Comparison of ENCODE assay signal across 8 mouse cellular contexts in the genomic region with DNA sequence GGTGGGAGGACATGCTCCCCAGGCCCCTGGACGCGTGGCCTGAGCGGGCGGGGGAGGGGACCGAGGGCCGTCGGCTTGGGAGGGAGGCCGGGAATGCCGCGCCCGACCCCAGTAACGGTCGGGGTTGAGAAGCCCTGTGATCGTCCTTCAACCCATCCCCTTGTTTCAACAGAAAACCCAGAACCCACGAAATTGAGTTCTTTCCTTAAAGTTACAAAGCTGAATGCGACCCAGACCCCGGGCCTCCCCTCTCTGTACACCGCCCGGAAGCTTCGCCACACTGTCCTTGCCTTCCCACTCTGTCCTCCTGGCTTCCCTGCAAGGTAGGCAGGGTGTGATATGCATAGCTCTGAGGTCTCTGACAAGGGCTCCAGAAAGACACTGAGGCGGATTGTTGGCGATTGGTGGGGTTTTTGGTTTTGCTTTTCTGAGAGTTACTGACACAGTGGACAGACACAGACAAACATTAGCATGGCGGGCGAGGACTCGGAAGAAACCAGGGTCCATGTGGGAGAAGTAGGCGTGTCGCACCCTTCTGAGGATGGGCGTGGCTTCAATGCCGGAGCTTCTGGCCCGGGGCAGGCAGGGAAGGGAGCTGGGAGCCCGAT. TPM values are rescaled to one million over a fixed set of nuclear protein-coding genes. Genes with fewer than 3 reads are reported as not detected.
DNase-seq lines count a peak whose midpoint lies in the region; ATAC-seq and TF ChIP-seq lines count a peak whose summit lies in the region.

No protein-coding gene starts in this region.

- H3K36me3 ChIP-seq in G1E (replicated peaks): peaks cover 51% of the 10 kb centered on the region
- H3K36me3 ChIP-seq in forebrain, postnatal 0 days (ENCODE audit: insufficient read depth): no peaks in the 10 kb centered on the region
- H3K36me3 ChIP-seq in lung, embryonic 15.5 days: peaks cover 5% of the 10 kb centered on the region; the same call in 1 of the 2 replicates

- H3K4me1 ChIP-seq in G1E (ENCODE audit: insufficient read depth, low read depth, low read length): peaks cover 69% of the 10 kb centered on the region
- H3K4me1 ChIP-seq in forebrain, postnatal 0 days (ENCODE audit: insufficient read depth): peaks cover 16% of the 10 kb centered on the region; the same call in 1 of the 2 replicates
- peaks cover 27% of the 10 kb centered on the region for H3K4me1 ChIP-seq in lung, embryonic 15.5 days
- H3K4me1 ChIP-seq in olfactory bulb, adult 2 months (ENCODE audit: control insufficient read depth, insufficient read depth, low read length): peaks cover 18% of the 10 kb centered on the region

- no peak for TF ChIP-seq CTCF in G1E (IDR thresholded peaks at IDR 0.05; ENCODE audit: low read depth, low read length)
- no peak for TF ChIP-seq CTCF in forebrain, postnatal 0 days (IDR thresholded peaks at IDR 0.05; ENCODE audit: low read depth)
- TF ChIP-seq CTCF in olfactory bulb, adult 2 months (IDR thresholded peaks at IDR 0.05; ENCODE audit: insufficient read depth, low read depth, low read length): no peak

- peak overlapping the region; percentile 98 for H3K27ac ChIP-seq in forebrain, postnatal 0 days (ENCODE audit: low read depth, low read length)
- H3K27ac ChIP-seq in lung, embryonic 15.5 days: peak overlapping the region; percentile 98
- peak overlapping the region; percentile 96 for H3K27ac ChIP-seq in olfactory bulb, adult 2 months (ENCODE audit: insufficient read depth, low read depth, low read length)

- H3K4me2 ChIP-seq in forebrain, postnatal 0 days (ENCODE audit: low read depth): peak overlapping the region; percentile 71
- peak overlapping the region; percentile 90 for H3K4me2 ChIP-seq in lung, embryonic 15.5 days

- H3K9ac ChIP-seq in forebrain, postnatal 0 days: peak overlapping the region; percentile 91
- H3K9ac ChIP-seq in lung, embryonic 15.5 days: peak overlapping the region; percentile 98

- H3K4me3 ChIP-seq in G1E (ENCODE audit: low read depth, low read length): peak overlapping the region; percentile 93
- H3K4me3 ChIP-seq in forebrain, postnatal 0 days (ENCODE audit: low read depth, low read length): peak overlapping the region; percentile 93
- peak overlapping the region; percentile 96 for H3K4me3 ChIP-seq in lung, embryonic 15.5 days
- peak overlapping the region; percentile 89 for H3K4me3 ChIP-seq in olfactory bulb, adult 2 months (ENCODE audit: insufficient read depth, low read depth, low read length)

- under 1% methylated on average over 31 of the region's 31 CpGs for WGBS in forebrain, postnatal 0 days
- WGBS in lung, embryonic 15.5 days: under 1% methylated on average over 31 of the region's 31 CpGs
- WGBS in olfactory bulb, adult 2 months: under 1% methylated on average over 31 of the region's 31 CpGs

- no peaks in the 10 kb centered on the region for H3K27me3 ChIP-seq in G1E (ENCODE audit: insufficient read depth, low read length)
- no peaks in the 10 kb centered on the region for H3K27me3 ChIP-seq in forebrain, postnatal 0 days (ENCODE audit: insufficient read depth, low read length)
- no peaks in the 10 kb centered on the region for H3K27me3 ChIP-seq in lung, embryonic 15.5 days

- H3K9me3 ChIP-seq in G1E (replicated peaks): no peaks in the 10 kb centered on the region
- H3K9me3 ChIP-seq in forebrain, postnatal 0 days (ENCODE audit: low read length): no peaks in the 10 kb centered on the region
- H3K9me3 ChIP-seq in lung, embryonic 15.5 days: no peaks in the 10 kb centered on the region

- peak; percentile 86 for DNase-seq in G1E (ENCODE audit: low spot score)
- peak; percentile 73 to 80 for DNase-seq in cerebellum, adult 18-20 months
- DNase-seq in forebrain, postnatal 0 days: peak; percentile 82
- peak; percentile 62 for DNase-seq in layer of hippocampus, adult 9-10 months (ENCODE audit: low spot score)
- peak; percentile 59 to 76 for DNase-seq in thymus, adult 18-20 months

- ATAC-seq in G1E (ENCODE audit: extremely low read depth, insufficient number of reproducible peaks, low FRiP score, poor library complexity, severe bottlenecking): peak; percentile 62
- peak; percentile 59 for ATAC-seq in forebrain, postnatal 0 days
- ATAC-seq in hematopoietic stem cell, adult 5-6 weeks (replicated peaks in 1 of 2; ENCODE audit: insufficient read depth in 1 of 2, low FRiP score in 2 of 2, low TSS enrichment in 1 of 2, low read depth in 1 of 2, poor library complexity in 2 of 2, severe bottlenecking in 2 of 2): peak; percentile 69 to 73
- peak; percentile 79 for ATAC-seq in lung, embryonic 15.5 days (ENCODE audit: borderline replicate concordance, extremely low read depth, low FRiP score, low TSS enrichment)

- peak; percentile 13; the same call in 1 of the 2 replicates for TF ChIP-seq POLR2A in olfactory bulb, adult 2 months (IDR thresholded peaks at IDR 0.05; ENCODE audit: insufficient read depth, low read depth, low read length)

RNA-seq across cellular contexts. Expression of a gene that starts 0.6 kb away (rescaled TPM):
- 454 and 476 TPM in 2 replicates for total RNA-seq in G1E (2014; fragmentation: Nextera tagmentation)
- total RNA-seq in G1E (2017): 527 and 560 TPM in 2 replicates
- 1,012 and 1,154 TPM in 2 replicates for polyA plus RNA-seq in G1E (2012)
- total RNA-seq in forebrain, postnatal 0 days (2014; rRNA removed): 271 and 355 TPM in 2 replicates
- 362 and 390 TPM in 2 replicates for polyA plus RNA-seq in forebrain, postnatal 0 days (2015; fragmentation: Nextera tagmentation; extraction: Ambion mirVana)
- 658 and 663 TPM in 2 replicates for total RNA-seq in hematopoietic stem cell, adult 5-6 weeks (2017)
- polyA plus RNA-seq in lung, embryonic 15.5 days (2015; fragmentation: Nextera tagmentation; extraction: Ambion mirVana): 778 and 796 TPM in 2 replicates
- 1,053 and 1,293 TPM in 2 replicates for polyA plus RNA-seq in olfactory bulb, adult 2 months (2012; ENCODE audit: insufficient read depth, insufficient read length, low replicate concordance, missing spikeins)

RNA-seq across cellular contexts. Expression of a gene that starts 1.0 kb away (rescaled TPM):
- total RNA-seq in G1E (2014; fragmentation: Nextera tagmentation): 9.7 and 10.9 TPM in 2 replicates
- total RNA-seq in G1E (2017): 19.4 and 21.1 TPM in 2 replicates
- 37.2 and 42.8 TPM in 2 replicates for polyA plus RNA-seq in G1E (2012)
- 31.0 and 34.5 TPM in 2 replicates for total RNA-seq in forebrain, postnatal 0 days (2014; rRNA removed)
- 33.3 and 36.6 TPM in 2 replicates for polyA plus RNA-seq in forebrain, postnatal 0 days (2015; fragmentation: Nextera tagmentation; extraction: Ambion mirVana)
- 18.3 and 31.9 TPM in 2 replicates for total RNA-seq in hematopoietic stem cell, adult 5-6 weeks (2017)
- 26.3 and 31.2 TPM in 2 replicates for polyA plus RNA-seq in lung, embryonic 15.5 days (2015; fragmentation: Nextera tagmentation; extraction: Ambion mirVana)
- polyA plus RNA-seq in olfactory bulb, adult 2 months (2012; ENCODE audit: insufficient read depth, insufficient read length, low replicate concordance, missing spikeins): not detected in 2 replicates

RNA-seq across cellular contexts. Expression of a gene that starts 34.6 kb away (rescaled TPM):
- 29.4 and 32.1 TPM in 2 replicates for total RNA-seq in G1E (2014; fragmentation: Nextera tagmentation)
- total RNA-seq in G1E (2017): 18.2 and 22.1 TPM in 2 replicates
- polyA plus RNA-seq in G1E (2012): 103 and 113 TPM in 2 replicates
- total RNA-seq in forebrain, postnatal 0 days (2014; rRNA removed): 25.9 and 30.7 TPM in 2 replicates
- polyA plus RNA-seq in forebrain, postnatal 0 days (2015; fragmentation: Nextera tagmentation; extraction: Ambion mirVana): 18.7 and 23.3 TPM in 2 replicates
- total RNA-seq in hematopoietic stem cell, adult 5-6 weeks (2017): 1.2 and 1.7 TPM in 2 replicates
- polyA plus RNA-seq in lung, embryonic 15.5 days (2015; fragmentation: Nextera tagmentation; extraction: Ambion mirVana): 27.1 and 29.1 TPM in 2 replicates
- not detected in 2 replicates for polyA plus RNA-seq in olfactory bulb, adult 2 months (2012; ENCODE audit: insufficient read depth, insufficient read length, low replicate concordance, missing spikeins)

RNA-seq across cellular contexts. Expression of a gene that starts 41.8 kb away (rescaled TPM):
- total RNA-seq in G1E (2014; fragmentation: Nextera tagmentation): not detected in 2 replicates
- total RNA-seq in G1E (2017): 0.55 TPM in 1 of 2 replicates, not detected in the other
- polyA plus RNA-seq in G1E (2012): 0.37 and 0.47 TPM in 2 replicates
- total RNA-seq in forebrain, postnatal 0 days (2014; rRNA removed): 2.3 and 6.8 TPM in 2 replicates
- polyA plus RNA-seq in forebrain, postnatal 0 days (2015; fragmentation: Nextera tagmentation; extraction: Ambion mirVana): 4.5 and 5.3 TPM in 2 replicates
- not detected in 2 replicates for total RNA-seq in hematopoietic stem cell, adult 5-6 weeks (2017)
- polyA plus RNA-seq in lung, embryonic 15.5 days (2015; fragmentation: Nextera tagmentation; extraction: Ambion mirVana): 0.57 and 0.59 TPM in 2 replicates
- not detected in 2 replicates for polyA plus RNA-seq in olfactory bulb, adult 2 months (2012; ENCODE audit: insufficient read depth, insufficient read length, low replicate concordance, missing spikeins)

RNA-seq across cellular contexts. Expression of a gene that starts 52.4 kb away (rescaled TPM):
- total RNA-seq in G1E (2014; fragmentation: Nextera tagmentation) (not detected in 2 replicates), G1E (2017) (0.16 TPM in 1 of 2 replicates, not detected in the other)
- not detected in 2 replicates for polyA plus RNA-seq in G1E (2012)
- total RNA-seq in forebrain, postnatal 0 days (2014; rRNA removed): 16.4 and 22.8 TPM in 2 replicates
- polyA plus RNA-seq in forebrain, postnatal 0 days (2015; fragmentation: Nextera tagmentation; extraction: Ambion mirVana): 28.5 and 34.2 TPM in 2 replicates
- total RNA-seq in hematopoietic stem cell, adult 5-6 weeks (2017): 16.0 and 16.7 TPM in 2 replicates
- polyA plus RNA-seq in lung, embryonic 15.5 days (2015; fragmentation: Nextera tagmentation; extraction: Ambion mirVana): 54.3 and 55.6 TPM in 2 replicates
- polyA plus RNA-seq in olfactory bulb, adult 2 months (2012; ENCODE audit: insufficient read depth, insufficient read length, low replicate concordance, missing spikeins): not detected in 2 replicates

Comparison
In these comparisons a context has a peak if more than half of its experiments do, and no peak if none do; other contexts are left out.
1. Peak in every context shown above with its lines: DNase-seq, ATAC-seq, H3K4me3 ChIP-seq and H3K27ac ChIP-seq.